Mouse (Mus musculus): ENCODE results near the gene Cpxm2. TPM values are rescaled to one million over a fixed set of nuclear protein-coding genes. Genes with fewer than 3 reads are reported as not detected.

Cpxm2 gene
- polyA plus RNA-seq, 1 experiment from 2014 or later, result 7.7 TPM

- no peak for DNase-seq (ENCODE audit: low spot score)
- WGBS, result 79% methylated on average over 5 of the region's 5 CpGs
- no peak overlapping the region for H3K27ac ChIP-seq
- no peaks in the 10 kb centered on the region for H3K36me3 ChIP-seq (ENCODE audit: insufficient read depth, low read length)
- no peaks in the 10 kb centered on the region for H3K4me1 ChIP-seq (replicated peaks; ENCODE audit: insufficient read depth, low read length)
- H3K27me3 ChIP-seq (ENCODE audit: insufficient read depth, low read length), result no peaks in the 10 kb centered on the region
- TF ChIP-seq CTCF (IDR thresholded peaks at IDR 0.05; ENCODE audit: low read depth), result no peak
- H3K9ac ChIP-seq (ENCODE audit: low read depth, low read length), result no peak overlapping the region
- ATAC-seq (replicated peaks; ENCODE audit: low FRiP score, low read depth), result no peak
- H3K4me2 ChIP-seq (ENCODE audit: low read length), result no peak overlapping the region
- H3K9me3 ChIP-seq (replicated peaks; ENCODE audit: low read length), result no peaks in the 10 kb centered on the region
- H3K4me3 ChIP-seq (replicated peaks; ENCODE audit: low read depth, low read length), result no peak overlapping the region
Observed at GRCm38 (mm10) chr7:132067511-132067910, 87.0 kb downstream of the Cpxm2 start.

- ATAC-seq (replicated peaks; ENCODE audit: low FRiP score, low read depth) (no peak), DNase-seq (ENCODE audit: low spot score) (peak; percentile 11)
- no peak overlapping the region for H3K4me2 ChIP-seq (ENCODE audit: low read length)
- no peak for TF ChIP-seq CTCF (IDR thresholded peaks at IDR 0.05; ENCODE audit: low read depth)
- no peaks in the 10 kb centered on the region for H3K9me3 ChIP-seq (replicated peaks; ENCODE audit: low read length)
- no peak overlapping the region for H3K27ac ChIP-seq
- H3K4me1 ChIP-seq (replicated peaks; ENCODE audit: insufficient read depth, low read length), result no peaks in the 10 kb centered on the region
- no peaks in the 10 kb centered on the region for H3K27me3 ChIP-seq (ENCODE audit: insufficient read depth, low read length)
- no peak overlapping the region for H3K4me3 ChIP-seq (replicated peaks; ENCODE audit: low read depth, low read length)
- H3K9ac ChIP-seq (ENCODE audit: low read depth, low read length), result no peak overlapping the region
- WGBS, result 73% methylated on average over 7 of the region's 7 CpGs
- no peaks in the 10 kb centered on the region for H3K36me3 ChIP-seq (ENCODE audit: insufficient read depth, low read length)
Observed at GRCm38 (mm10) chr7:132060116-132060515, 94.4 kb downstream of the Cpxm2 start.

- no peak overlapping the region for H3K4me3 ChIP-seq (replicated peaks; ENCODE audit: low read depth, low read length)
- H3K27ac ChIP-seq, result no peak overlapping the region
- no peak overlapping the region for H3K9ac ChIP-seq (ENCODE audit: low read depth, low read length)
- H3K27me3 ChIP-seq (ENCODE audit: insufficient read depth, low read length), result no peaks in the 10 kb centered on the region
- H3K9me3 ChIP-seq (replicated peaks; ENCODE audit: low read length), result no peaks in the 10 kb centered on the region
- TF ChIP-seq CTCF (IDR thresholded peaks at IDR 0.05; ENCODE audit: low read depth), result no peak
- H3K36me3 ChIP-seq (ENCODE audit: insufficient read depth, low read length), result no peaks in the 10 kb centered on the region
- no peak overlapping the region for H3K4me2 ChIP-seq (ENCODE audit: low read length)
- DNase-seq (ENCODE audit: low spot score) (no peak), ATAC-seq (replicated peaks; ENCODE audit: low FRiP score, low read depth) (no peak)
- H3K4me1 ChIP-seq (replicated peaks; ENCODE audit: insufficient read depth, low read length), result no peaks in the 10 kb centered on the region
- 53% methylated on average over 7 of the region's 7 CpGs for WGBS
Observed at GRCm38 (mm10) chr7:132056565-132056964, 98.0 kb downstream of the Cpxm2 start.

- no peaks in the 10 kb centered on the region for H3K36me3 ChIP-seq (ENCODE audit: insufficient read depth, low read length)
- DNase-seq (ENCODE audit: low spot score) (no peak), ATAC-seq (replicated peaks; ENCODE audit: low FRiP score, low read depth) (no peak)
- H3K27ac ChIP-seq, result no peak overlapping the region
- H3K4me1 ChIP-seq (replicated peaks; ENCODE audit: insufficient read depth, low read length), result no peaks in the 10 kb centered on the region
- H3K9ac ChIP-seq (ENCODE audit: low read depth, low read length), result no peak overlapping the region
- no peak for TF ChIP-seq CTCF (IDR thresholded peaks at IDR 0.05; ENCODE audit: low read depth)
- no peak overlapping the region for H3K4me3 ChIP-seq (replicated peaks; ENCODE audit: low read depth, low read length)
- 59% methylated on average over 4 of the region's 4 CpGs for WGBS
- no peaks in the 10 kb centered on the region for H3K27me3 ChIP-seq (ENCODE audit: insufficient read depth, low read length)
- no peaks in the 10 kb centered on the region for H3K9me3 ChIP-seq (replicated peaks; ENCODE audit: low read length)
- H3K4me2 ChIP-seq (ENCODE audit: low read length), result no peak overlapping the region
Observed at GRCm38 (mm10) chr7:132046662-132047061, 107.9 kb downstream of the Cpxm2 start.

GRCm38 (mm10) chr7:132031940-132032531, 122.5 kb downstream of the Cpxm2 start:
- no peak for ATAC-seq (replicated peaks; ENCODE audit: low FRiP score, low read depth)

GRCm38 (mm10) chr7:132026671-132027070, 127.9 kb downstream of the Cpxm2 start:
- Histone ChIP-seq H3K4me1 (replicated peaks; ENCODE audit: insufficient read depth, low read length) (no peaks in the 10 kb centered on the region), H3K9me3 (replicated peaks; ENCODE audit: low read length) (no peaks in the 10 kb centered on the region), H3K9ac (ENCODE audit: low read depth, low read length) (no peak overlapping the region), H3K27me3 (ENCODE audit: insufficient read depth, low read length) (no peaks in the 10 kb centered on the region), H3K27ac (no peak overlapping the region), H3K36me3 (ENCODE audit: insufficient read depth, low read length) (no peaks in the 10 kb centered on the region), H3K4me2 (ENCODE audit: low read length) (no peak overlapping the region), H3K4me3 (replicated peaks; ENCODE audit: low read depth, low read length) (no peak overlapping the region)
- ATAC-seq (replicated peaks; ENCODE audit: low FRiP score, low read depth), result no peak
- 41% methylated on average over 6 of the region's 6 CpGs for WGBS
- no peak for TF ChIP-seq CTCF (IDR thresholded peaks at IDR 0.05; ENCODE audit: low read depth)
- no peak for DNase-seq (ENCODE audit: low spot score)

More at GRCm38 (mm10) chr7:132031940-132032531, 122.5 kb downstream of the Cpxm2 start:
- no peak for DNase-seq (ENCODE audit: low spot score)
- no peaks in the 10 kb centered on the region for H3K9me3 ChIP-seq (replicated peaks; ENCODE audit: low read length)
- H3K27me3 ChIP-seq (ENCODE audit: insufficient read depth, low read length), result no peaks in the 10 kb centered on the region
- no peak overlapping the region for H3K27ac ChIP-seq
- H3K9ac ChIP-seq (ENCODE audit: low read depth, low read length), result no peak overlapping the region
- no peaks in the 10 kb centered on the region for H3K4me1 ChIP-seq (replicated peaks; ENCODE audit: insufficient read depth, low read length)
- no peak for TF ChIP-seq CTCF (IDR thresholded peaks at IDR 0.05; ENCODE audit: low read depth)
- no peak overlapping the region for H3K4me3 ChIP-seq (replicated peaks; ENCODE audit: low read depth, low read length)
- no peaks in the 10 kb centered on the region for H3K36me3 ChIP-seq (ENCODE audit: insufficient read depth, low read length)
- WGBS, result 36% methylated on average over 6 of the region's 6 CpGs
- no peak overlapping the region for H3K4me2 ChIP-seq (ENCODE audit: low read length)

- no peak overlapping the region for H3K9ac ChIP-seq (ENCODE audit: low read depth, low read length)
- no peaks in the 10 kb centered on the region for H3K36me3 ChIP-seq (ENCODE audit: insufficient read depth, low read length)
- H3K27ac ChIP-seq, result no peak overlapping the region
- 70% methylated on average over 6 of the region's 6 CpGs for WGBS
- no peak for TF ChIP-seq CTCF (IDR thresholded peaks at IDR 0.05; ENCODE audit: low read depth)
- H3K4me3 ChIP-seq (replicated peaks; ENCODE audit: low read depth, low read length), result no peak overlapping the region
- H3K4me2 ChIP-seq (ENCODE audit: low read length), result no peak overlapping the region
- no peaks in the 10 kb centered on the region for H3K27me3 ChIP-seq (ENCODE audit: insufficient read depth, low read length)
- H3K9me3 ChIP-seq (replicated peaks; ENCODE audit: low read length), result no peaks in the 10 kb centered on the region
- ATAC-seq (replicated peaks; ENCODE audit: low FRiP score, low read depth), result no peak
- DNase-seq (ENCODE audit: low spot score), result no peak
- H3K4me1 ChIP-seq (replicated peaks; ENCODE audit: insufficient read depth, low read length), result no peaks in the 10 kb centered on the region
Observed at GRCm38 (mm10) chr7:132025591-132025990, 128.9 kb downstream of the Cpxm2 start.
